Mouse (Mus musculus) adrenal gland, postnatal 25 days (tissue): Measurements from ENCODE around the gene Acbd4. TPM values are rescaled to one million over a fixed set of nuclear protein-coding genes. Genes with fewer than 3 reads are reported as not detected.

Experiments used
- DNase-seq: peaks from one replicate; pipeline ENCODE4 v3.0.0; 2021; ENCODE audit warnings: mixed read lengths
- long read RNA-seq: library from polyadenylated mRNA; stranded (forward); transcript quantifications from one replicate; pipeline ENCODE4 v2.0.0, GENCODE M21; 2021
- total RNA-seq: library from RNA; stranded (reverse); gene quantifications from 2 replicates; pipeline ENCODE4 v1.2.3, GENCODE M21; 2021

Gene Acbd4
- total RNA-seq, result 92.1 and 129 TPM in 2 replicates
- long read RNA-seq, partial matches to known transcripts, result 45 of 102 reads
- long read RNA-seq, other reads (novel, unspliced or antisense), result 57 of 102 reads

GRCm38 (mm10) chr11:103101481-103101865, at the start of gene Acbd4, which contains the start of gene Plcd3:
Gene Acbd4, plus strand, starts transcription at chr11:103101682.
Gene Plcd3, minus strand, starts transcription at chr11:103101658.
- peak; percentile 86 for DNase-seq

GRCm38 (mm10) chr11:103052078-103052477, 49.4 kb upstream of the Acbd4 start:
- no peak for DNase-seq

- DNase-seq, result no peak
Observed at GRCm38 (mm10) chr11:103053191-103054076, 48.0 kb upstream of the Acbd4 start.

- peak; percentile 55 for DNase-seq
Observed at GRCm38 (mm10) chr11:103054798-103055197, 46.7 kb upstream of the Acbd4 start.

- peak; percentile 43 for DNase-seq
Observed at GRCm38 (mm10) chr11:103056636-103057035, 44.8 kb upstream of the Acbd4 start.

GRCm38 (mm10) chr11:103058499-103059085, 42.9 kb upstream of the Acbd4 start:
- DNase-seq, result no peak

GRCm38 (mm10) chr11:103066191-103067050, 35.1 kb upstream of the Acbd4 start:
- no peak for DNase-seq

GRCm38 (mm10) chr11:103067051-103067361, 34.5 kb upstream of the Acbd4 start:
- DNase-seq, result no peak

GRCm38 (mm10) chr11:103067457-103068001, 34.0 kb upstream of the Acbd4 start:
- no peak for DNase-seq

GRCm38 (mm10) chr11:103068272-103068671, 33.2 kb upstream of the Acbd4 start:
- DNase-seq, result no peak

GRCm38 (mm10) chr11:103068884-103069283, 32.6 kb upstream of the Acbd4 start:
- DNase-seq, result no peak

GRCm38 (mm10) chr11:103069731-103070130, 31.8 kb upstream of the Acbd4 start:
- no peak for DNase-seq

GRCm38 (mm10) chr11:103070322-103070880, 31.1 kb upstream of the Acbd4 start:
- no peak for DNase-seq

GRCm38 (mm10) chr11:103073671-103074070, 27.8 kb upstream of the Acbd4 start:
- no peak for DNase-seq

GRCm38 (mm10) chr11:103074121-103074650, 27.3 kb upstream of the Acbd4 start:
- DNase-seq, result no peak

GRCm38 (mm10) chr11:103074796-103075323, 26.6 kb upstream of the Acbd4 start:
- DNase-seq, result no peak

GRCm38 (mm10) chr11:103076010-103076409, 25.5 kb upstream of the Acbd4 start:
- DNase-seq, result no peak

- no peak for DNase-seq
Observed at GRCm38 (mm10) chr11:103076581-103076980, 24.9 kb upstream of the Acbd4 start.

GRCm38 (mm10) chr11:103078131-103078530, 23.4 kb upstream of the Acbd4 start:
- no peak for DNase-seq

- no peak for DNase-seq
Observed at GRCm38 (mm10) chr11:103080323-103081091, 21.0 kb upstream of the Acbd4 start.

GRCm38 (mm10) chr11:103081631-103082030, 19.9 kb upstream of the Acbd4 start:
- no peak for DNase-seq
